Mouse (Mus musculus) olfactory bulb, adult 2 months (tissue): ENCODE data around the gene Dip2c. TPM values are rescaled to one million over a fixed set of nuclear protein-coding genes. Genes with fewer than 3 reads are reported as not detected.

Source experiments
- H3K27ac ChIP-seq: fragments of 200-500 bp; 2 replicates; pipeline ENCODE4 v1.5.1; 2012; ENCODE audit warnings: low read depth, low read length; ENCODE audit not compliant: insufficient read depth
- H3K4me1 ChIP-seq: fragments of 200-500 bp; 2 replicates; pipeline ENCODE4 v1.6.1; 2012; ENCODE audit warnings: low read length; ENCODE audit not compliant: control insufficient read depth, insufficient read depth
- H3K4me3 ChIP-seq: fragments of 200-500 bp; 2 replicates; pipeline ENCODE4 v1.5.1; 2012; ENCODE audit warnings: mild to moderate bottlenecking, low read depth, low read length, moderate library complexity; ENCODE audit not compliant: insufficient read depth
- CTCF ChIP-seq: fragments of 200-500 bp; IDR thresholded peaks from 2 replicates; pipeline ENCODE4 v1.5.1; 2012; ENCODE audit warnings: low read depth, mild to moderate bottlenecking, low read length, moderate library complexity; ENCODE audit not compliant: insufficient read depth
- POLR2A ChIP-seq: fragments of 200-500 bp; IDR thresholded peaks from 2 replicates; pipeline ENCODE4 v1.6.1; 2012; ENCODE audit warnings: mild to moderate bottlenecking, low read depth, low read length, moderate library complexity; ENCODE audit not compliant: insufficient read depth
- WGBS: fragments of 180-500 bp; shearing (Covaris S2); methylation state at CpG from one replicate; pipeline ENCODE4 v1.1.7; 2018; 5-methylcytosine and 5-hydroxymethylcytosine counted together
- polyA plus RNA-seq: library from polyadenylated mRNA; stranded (reverse); fragments of >200 nt; gene quantifications from 2 replicates; pipeline ENCODE4 v1.2.4, GENCODE M21; 2012; ENCODE audit warnings: low replicate concordance; ENCODE audit not compliant: missing spikeins, insufficient read depth, insufficient read length

The Dip2c gene
- polyA plus RNA-seq, 1 experiment: 117 TPM

DNA sequence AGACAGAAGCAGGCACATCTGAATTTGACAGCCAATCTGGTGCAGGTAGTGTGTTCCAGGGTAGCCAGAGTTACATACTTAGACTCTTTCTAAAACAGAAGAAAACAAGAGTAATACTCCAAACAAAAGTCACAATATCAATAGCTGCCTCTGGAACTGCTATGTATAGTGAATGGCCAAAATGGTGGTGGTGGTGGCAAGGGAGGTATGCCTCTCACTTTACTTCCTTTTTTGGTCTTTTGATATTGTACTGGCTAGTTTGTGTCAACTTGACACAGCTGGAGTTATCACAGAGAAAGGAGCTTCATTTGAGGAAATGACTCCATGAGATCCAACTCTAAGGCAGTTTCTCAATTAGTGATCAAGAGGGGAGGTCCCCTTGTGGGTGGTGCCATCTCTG lies 148.1 kb downstream of the Dip2c start:
- Histone ChIP-seq H3K4me3 (no peak overlapping the region), H3K4me1 (peaks cover 2% of the 10 kb centered on the region; the same call in 1 of the 2 replicates), H3K27ac (no peak overlapping the region)
- no peak for TF ChIP-seq CTCF
- TF ChIP-seq POLR2A: no peak

DNA sequence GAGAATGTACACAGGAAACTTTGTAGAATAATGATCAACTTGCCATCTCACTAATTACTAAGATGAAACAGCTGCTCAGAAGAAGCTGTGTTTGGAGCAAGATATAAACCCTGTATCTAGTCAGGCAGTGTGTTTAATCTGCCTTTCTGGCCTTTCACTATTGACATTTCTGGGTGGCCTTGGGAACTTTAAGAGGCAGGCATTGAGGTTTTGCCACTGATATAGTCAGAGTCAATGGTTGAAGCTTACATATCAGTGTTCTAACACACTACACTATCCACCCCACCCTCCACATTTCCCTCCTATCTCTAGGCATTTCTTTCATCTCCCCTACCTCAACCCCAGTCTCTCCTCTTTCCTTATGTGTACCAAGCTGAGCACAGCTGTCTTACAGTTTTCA lies 149.9 kb downstream of the Dip2c start:
- Histone ChIP-seq H3K4me3 (no peak overlapping the region), H3K27ac (no peak overlapping the region), H3K4me1 (peaks cover 2% of the 10 kb centered on the region; the same call in 1 of the 2 replicates)
- no peak for TF ChIP-seq CTCF
- TF ChIP-seq POLR2A: no peak

- WGBS: 47% methylated on average over 4 of the region's 4 CpGs
- Histone ChIP-seq H3K27ac (no peak overlapping the region), H3K4me3 (no peak overlapping the region), H3K4me1 (peaks cover 2% of the 10 kb centered on the region; the same call in 1 of the 2 replicates)
- TF ChIP-seq POLR2A (no peak), CTCF (no peak)
Observed at GRCm38 (mm10) chr13:9426779-9427178, 150.5 kb downstream of the Dip2c start.

DNA sequence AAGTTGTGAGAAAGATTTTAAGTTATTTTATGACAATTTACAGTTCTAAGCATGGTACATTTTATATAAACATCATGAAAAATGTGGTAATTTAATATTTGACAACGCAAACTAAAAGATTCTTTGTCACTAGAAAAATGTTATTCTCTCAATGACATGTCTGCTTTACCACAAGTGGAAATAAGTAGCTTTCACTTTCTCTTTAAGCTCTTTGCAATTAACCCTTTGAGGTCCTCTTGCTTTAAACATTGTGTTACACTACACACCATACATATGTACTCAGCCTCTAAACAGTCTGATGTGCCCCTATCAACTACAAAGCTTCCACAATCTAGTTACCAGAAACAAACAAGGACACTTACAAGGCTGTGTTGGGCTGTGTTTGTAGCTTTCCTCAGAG lies 153.6 kb downstream of the Dip2c start:
- H3K27ac ChIP-seq: no peak overlapping the region
- TF ChIP-seq POLR2A (no peak), CTCF (no peak)
- 82% methylated on average over 1 of the region's 1 CpGs for WGBS
- no peak overlapping the region for H3K4me3 ChIP-seq
- H3K4me1 ChIP-seq: peaks cover 2% of the 10 kb centered on the region; the same call in 1 of the 2 replicates

DNA sequence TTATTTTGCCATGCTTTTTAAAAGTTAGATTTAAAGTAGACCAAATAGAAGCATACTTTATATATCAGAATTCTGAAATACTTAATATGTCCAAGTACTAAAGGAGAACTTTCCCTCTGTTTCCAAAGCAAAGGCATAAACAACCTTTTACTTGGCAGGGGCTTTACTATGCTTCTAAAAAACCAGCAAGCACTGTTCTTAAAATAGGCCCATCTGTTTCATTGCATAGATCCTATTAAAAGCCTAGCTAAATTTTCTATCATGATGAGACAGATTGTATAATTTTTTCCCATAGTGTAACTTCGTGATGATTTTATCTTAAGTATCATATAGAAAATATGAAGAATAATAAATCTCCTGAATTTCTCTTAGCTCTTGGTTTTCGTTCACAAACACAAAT lies 154.4 kb downstream of the Dip2c start:
- Histone ChIP-seq H3K4me3 (no peak overlapping the region), H3K4me1 (peaks cover 2% of the 10 kb centered on the region; the same call in 1 of the 2 replicates), H3K27ac (no peak overlapping the region)
- TF ChIP-seq CTCF (no peak), POLR2A (no peak)
- WGBS: 80% methylated on average over 2 of the region's 2 CpGs

DNA sequence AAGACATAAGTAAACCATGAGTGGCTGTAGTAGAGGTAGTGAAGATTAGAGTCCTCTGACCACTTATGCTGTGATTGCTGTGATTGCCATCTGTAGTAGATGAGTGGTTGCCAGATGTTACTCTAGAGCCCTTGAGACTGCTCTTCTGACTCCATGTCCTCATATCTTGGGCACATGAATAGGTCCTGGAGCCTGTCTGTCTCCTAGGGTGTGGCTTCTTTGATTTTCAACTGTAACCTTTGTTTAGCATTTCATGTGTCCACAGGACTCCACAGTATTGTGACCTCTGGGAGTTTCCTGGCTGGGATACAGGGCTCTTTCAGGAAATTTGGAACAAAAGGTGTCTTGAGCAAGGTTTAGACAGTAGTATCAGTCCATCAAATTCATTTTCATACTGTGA lies 155.1 kb downstream of the Dip2c start:
- TF ChIP-seq POLR2A: no peak
- TF ChIP-seq CTCF: no peak
- Histone ChIP-seq H3K4me3 (no peak overlapping the region), H3K4me1 (peaks cover 2% of the 10 kb centered on the region; the same call in 1 of the 2 replicates), H3K27ac (no peak overlapping the region)

DNA sequence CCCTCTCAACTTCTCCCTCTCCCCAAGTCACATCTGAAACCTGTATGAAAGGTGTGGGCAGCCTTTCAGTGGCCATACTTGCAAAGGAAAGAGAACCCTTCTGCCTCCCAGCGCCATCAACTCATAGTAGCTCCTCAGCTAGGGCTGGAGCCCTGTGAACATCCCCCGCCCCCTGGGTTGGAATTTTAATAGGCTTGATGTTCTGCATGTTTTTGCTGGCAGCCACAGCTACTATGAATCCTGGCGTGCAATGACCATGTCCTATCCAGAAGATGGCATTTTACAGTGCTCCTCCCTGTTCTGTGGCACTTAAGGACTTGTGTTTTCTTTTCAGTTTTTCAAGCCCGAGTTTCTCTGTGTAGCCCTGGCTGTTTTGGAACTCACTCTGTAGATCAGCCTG lies 166.7 kb downstream of the Dip2c start:
- no peak overlapping the region for H3K4me3 ChIP-seq
- no peaks in the 10 kb centered on the region for H3K4me1 ChIP-seq
- 87% methylated on average over 4 of the region's 4 CpGs for WGBS
- no peak for TF ChIP-seq POLR2A
- no peak for TF ChIP-seq CTCF
- no peak overlapping the region for H3K27ac ChIP-seq

DNA sequence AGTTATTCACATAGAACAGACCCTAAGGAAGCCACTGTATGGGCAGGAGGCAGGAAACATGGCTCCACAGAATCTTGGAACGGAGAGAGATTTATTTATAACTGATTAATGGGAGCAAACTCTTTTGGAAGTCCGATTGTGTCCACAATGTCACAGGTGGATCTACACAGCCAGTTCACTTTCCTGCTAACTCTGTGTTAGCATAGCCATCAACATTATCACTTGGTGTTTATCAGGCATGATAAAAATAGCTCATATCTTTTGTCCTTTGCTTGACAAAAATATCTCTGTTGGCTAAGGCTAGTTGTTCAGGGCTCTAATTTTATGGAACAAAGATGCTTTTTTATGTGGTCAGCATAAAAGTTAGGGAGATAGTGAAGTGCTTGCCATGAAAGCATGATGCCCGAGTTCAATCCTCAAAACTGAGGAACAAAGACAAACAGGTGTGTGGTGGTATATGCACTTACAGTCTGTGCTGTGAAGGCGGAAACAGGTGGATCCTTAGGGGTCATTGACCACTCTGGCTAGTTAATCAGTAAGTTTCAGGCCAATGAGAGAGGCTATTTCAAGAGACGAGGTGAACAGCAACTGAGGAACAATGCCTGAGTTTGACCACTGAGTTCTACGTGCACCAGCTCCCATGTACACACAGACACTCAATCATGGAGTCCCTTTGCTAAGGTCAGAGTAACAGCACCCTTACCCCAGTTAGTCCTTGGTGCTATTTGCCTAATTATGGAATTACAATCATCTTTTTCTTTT lies 169.4 kb downstream of the Dip2c start:
- Histone ChIP-seq H3K27ac (no peak overlapping the region), H3K4me1 (no peaks in the 10 kb centered on the region), H3K4me3 (no peak overlapping the region)
- 79% methylated on average over 6 of the region's 6 CpGs for WGBS
- no peak for TF ChIP-seq POLR2A
- no peak for TF ChIP-seq CTCF

- no peak overlapping the region for H3K4me3 ChIP-seq
- H3K4me1 ChIP-seq: no peaks in the 10 kb centered on the region
- TF ChIP-seq CTCF (no peak), POLR2A (no peak)
- 84% methylated on average over 4 of the region's 4 CpGs for WGBS
- H3K27ac ChIP-seq: no peak overlapping the region
Observed at GRCm38 (mm10) chr13:9446448-9447115, 170.3 kb downstream of the Dip2c start.
